Mouse (Mus musculus) E14TG2a.4 (cell line): ENCODE results near the gene Bicdl1.

Source experiments
- CTCF ChIP-seq: conservative IDR thresholded peaks from 2 replicates; pipeline ENCODE4 v1.5.1; 2014; ENCODE audit warnings: low read length
- POU5F1 ChIP-seq: IDR thresholded peaks from 2 replicates; pipeline ENCODE4 v1.6.1; 2014; ENCODE audit warnings: low read length, borderline replicate concordance

GRCm38 (mm10) chr5:115623694-115624440 lies 107.6 kb downstream of the Bicdl1 start:
- TF ChIP-seq CTCF (no peak), POU5F1 (no peak)
